Mouse (Mus musculus): ENCODE data around the gene Nos1.
"Not testable (repeated sequence)": the region's sequence is repeated elsewhere in the genome, so short reads cannot be mapped to it uniquely, and the experiment has no call there.

Gene Nos1

GRCm38 (mm10) chr5:117840203-117840602 is 59.4 kb downstream of the Nos1 start:
- no peak for DNase-seq

GRCm38 (mm10) chr5:117840988-117841387 is 60.2 kb downstream of the Nos1 start:
- DNase-seq, result no peak

- peak; percentile 20 to 28 for DNase-seq
Measured at GRCm38 (mm10) chr5:117841651-117842347, 61.0 kb downstream of the Nos1 start.

- DNase-seq, result no peak
Measured at GRCm38 (mm10) chr5:117842699-117843098, 61.9 kb downstream of the Nos1 start.

GRCm38 (mm10) chr5:117844611-117845010 is 63.8 kb downstream of the Nos1 start:
- DNase-seq, result no peak

GRCm38 (mm10) chr5:117850474-117850873 is 69.6 kb downstream of the Nos1 start:
- no peak for DNase-seq

- DNase-seq, result no peak
Measured at GRCm38 (mm10) chr5:117853741-117854140, 72.9 kb downstream of the Nos1 start.

GRCm38 (mm10) chr5:117864588-117865300 is 83.9 kb downstream of the Nos1 start:
- DNase-seq, result no peak

- DNase-seq, result no peak
Measured at GRCm38 (mm10) chr5:117865876-117866275, 85.0 kb downstream of the Nos1 start.

- DNase-seq, result no peak
Measured at GRCm38 (mm10) chr5:117871614-117872013, 90.8 kb downstream of the Nos1 start.

- no peak for DNase-seq
Measured at GRCm38 (mm10) chr5:117873807-117874206, 93.0 kb downstream of the Nos1 start.

GRCm38 (mm10) chr5:117874236-117874635 is 93.4 kb downstream of the Nos1 start:
- DNase-seq, result no peak

GRCm38 (mm10) chr5:117879136-117879535 is 98.3 kb downstream of the Nos1 start:
- DNase-seq, result no peak

- no peak for DNase-seq
Measured at GRCm38 (mm10) chr5:117880916-117881555, 100.2 kb downstream of the Nos1 start.

GRCm38 (mm10) chr5:117882411-117882810 is 101.6 kb downstream of the Nos1 start:
- not testable (repeated sequence) for DNase-seq

GRCm38 (mm10) chr5:117884991-117885390 is 104.2 kb downstream of the Nos1 start:
- no peak for DNase-seq

GRCm38 (mm10) chr5:117888126-117888525 is 107.3 kb downstream of the Nos1 start:
- DNase-seq, result no peak

- no peak for DNase-seq
Measured at GRCm38 (mm10) chr5:117888946-117889345, 108.1 kb downstream of the Nos1 start.

- no peak for DNase-seq
Measured at GRCm38 (mm10) chr5:117889571-117889970, 108.7 kb downstream of the Nos1 start.

- DNase-seq, result no peak
Measured at GRCm38 (mm10) chr5:117890871-117891270, 110.0 kb downstream of the Nos1 start.

GRCm38 (mm10) chr5:117891545-117891944 is 110.7 kb downstream of the Nos1 start:
- no peak for DNase-seq

- no peak for DNase-seq
Measured at GRCm38 (mm10) chr5:117894050-117894449, 113.2 kb downstream of the Nos1 start.

GRCm38 (mm10) chr5:117898055-117898806 is 117.4 kb downstream of the Nos1 start:
- no peak for DNase-seq

Measured in lung, adult 18-20 months (tissue).